Mouse (Mus musculus) heart, adult 9 months (tissue): Measurements from ENCODE around the gene Mrgprh.
A peak's percentile ranks its signal among the peaks of the same experiment; 100 is the strongest.

Source experiments
- DNase-seq, 2 experiments: peaks; one replicate each; pipeline ENCODE4 v3.0.0; 2022; ENCODE audit warnings: low spot score in 2 of 2

Gene Mrgprh

GRCm38 (mm10) chr17:12875734-12876133 is at the start of gene Mrgprh:
Gene Mrgprh (plus strand): TSS chr17:12876034.
- no peak for DNase-seq

GRCm38 (mm10) chr17:12830351-12830750 is 45.5 kb upstream of the Mrgprh start:
- no peak for DNase-seq

DNA sequence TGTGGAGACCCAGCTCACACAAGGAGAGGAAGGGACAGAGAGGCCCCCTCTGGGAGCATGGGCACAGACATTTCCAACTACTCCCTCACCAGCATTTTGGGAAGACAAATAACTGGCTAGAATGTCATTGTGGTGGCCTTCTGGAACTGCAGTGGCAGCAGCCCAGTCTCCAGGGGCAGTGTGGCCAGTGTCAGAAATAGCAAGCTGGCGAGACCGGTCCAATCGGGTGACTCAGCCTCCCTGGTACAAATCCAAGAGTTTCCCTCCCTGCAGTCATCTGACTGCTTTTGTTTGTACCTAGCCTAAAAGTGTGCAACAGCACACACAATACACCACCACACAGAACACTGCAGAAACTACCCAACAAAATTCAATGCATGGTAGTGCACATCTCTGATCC is 43.6 kb upstream of the Mrgprh start:
- peak; percentile 62 to 77 for DNase-seq

DNA sequence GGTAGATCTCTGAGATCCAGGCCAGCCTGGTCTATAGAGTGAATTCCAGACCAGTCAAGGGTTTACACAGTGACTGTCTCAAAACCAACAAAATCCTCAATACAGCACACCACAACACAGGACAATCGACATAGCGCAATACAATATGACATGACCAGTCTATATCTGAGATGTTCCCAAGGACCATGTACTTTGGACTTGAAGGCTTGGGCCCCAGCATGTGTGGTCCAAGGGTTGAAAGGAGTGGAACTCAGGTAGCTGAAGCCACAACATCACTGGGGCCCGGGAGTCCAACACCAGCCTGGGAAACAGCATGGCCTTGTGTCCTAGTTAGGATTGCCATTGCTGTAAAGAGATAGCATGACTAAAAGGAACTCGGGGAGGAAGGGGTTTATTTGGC is 43.2 kb upstream of the Mrgprh start:
- no peak for DNase-seq

DNA sequence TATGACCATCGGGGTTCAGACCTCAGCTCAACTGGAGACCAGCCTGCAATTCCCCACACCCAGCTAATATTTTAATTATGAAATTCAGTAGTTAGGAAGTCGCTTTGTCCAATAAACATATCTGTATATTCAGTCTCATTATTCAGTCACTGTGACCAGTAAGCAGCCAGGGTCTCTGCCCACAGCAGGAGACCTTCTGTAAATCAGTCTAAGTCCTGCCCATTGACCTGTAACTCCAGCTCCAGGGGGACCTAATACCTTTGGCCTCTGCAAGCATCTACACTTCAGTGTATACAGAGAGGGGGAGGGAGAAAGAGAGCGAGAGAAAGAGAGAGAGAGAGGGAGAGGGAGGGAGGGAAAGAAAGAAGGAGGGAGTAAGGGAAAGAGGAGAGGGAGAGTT is 41.5 kb upstream of the Mrgprh start:
- no peak for DNase-seq

DNA sequence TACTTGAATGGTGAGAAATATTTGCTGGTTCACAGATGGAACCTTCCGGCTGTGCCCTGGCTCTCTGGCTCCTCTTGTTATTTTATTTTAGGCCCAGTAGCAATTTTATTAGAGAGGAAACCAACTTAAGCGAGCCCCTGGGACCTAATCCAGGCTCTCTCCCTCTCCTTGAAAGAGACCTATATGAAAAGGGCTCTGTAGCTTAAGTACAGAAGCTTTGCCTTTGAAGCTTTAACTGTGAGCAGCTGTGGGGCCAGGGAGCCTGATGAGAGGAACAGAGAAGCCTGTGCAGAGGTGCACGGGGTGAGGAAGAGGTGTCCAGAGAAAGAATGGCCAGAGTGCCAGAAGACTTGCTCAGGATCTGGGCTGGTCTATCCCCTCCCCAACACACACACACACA is 41.0 kb upstream of the Mrgprh start:
- DNase-seq, result no peak

DNA sequence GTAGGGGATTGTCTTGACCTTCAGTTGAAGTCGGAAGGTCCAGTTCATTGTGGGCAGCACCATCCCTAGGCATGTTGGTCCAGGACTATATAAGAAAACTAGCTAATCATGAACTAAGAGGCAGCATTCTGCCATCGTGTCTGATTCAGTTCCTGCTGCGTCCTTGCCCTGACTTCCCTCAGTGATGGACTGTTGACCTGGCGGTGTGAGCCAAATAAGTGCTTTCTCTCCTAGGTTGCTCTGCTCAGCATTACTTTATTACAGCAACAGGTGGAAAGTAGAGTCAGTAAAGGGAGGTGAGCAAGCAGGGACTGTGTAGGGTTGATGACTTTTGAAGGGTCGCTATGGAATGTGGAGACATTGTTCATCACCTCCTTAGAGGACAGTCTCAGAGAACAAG is 40.1 kb upstream of the Mrgprh start:
- no peak for DNase-seq

DNA sequence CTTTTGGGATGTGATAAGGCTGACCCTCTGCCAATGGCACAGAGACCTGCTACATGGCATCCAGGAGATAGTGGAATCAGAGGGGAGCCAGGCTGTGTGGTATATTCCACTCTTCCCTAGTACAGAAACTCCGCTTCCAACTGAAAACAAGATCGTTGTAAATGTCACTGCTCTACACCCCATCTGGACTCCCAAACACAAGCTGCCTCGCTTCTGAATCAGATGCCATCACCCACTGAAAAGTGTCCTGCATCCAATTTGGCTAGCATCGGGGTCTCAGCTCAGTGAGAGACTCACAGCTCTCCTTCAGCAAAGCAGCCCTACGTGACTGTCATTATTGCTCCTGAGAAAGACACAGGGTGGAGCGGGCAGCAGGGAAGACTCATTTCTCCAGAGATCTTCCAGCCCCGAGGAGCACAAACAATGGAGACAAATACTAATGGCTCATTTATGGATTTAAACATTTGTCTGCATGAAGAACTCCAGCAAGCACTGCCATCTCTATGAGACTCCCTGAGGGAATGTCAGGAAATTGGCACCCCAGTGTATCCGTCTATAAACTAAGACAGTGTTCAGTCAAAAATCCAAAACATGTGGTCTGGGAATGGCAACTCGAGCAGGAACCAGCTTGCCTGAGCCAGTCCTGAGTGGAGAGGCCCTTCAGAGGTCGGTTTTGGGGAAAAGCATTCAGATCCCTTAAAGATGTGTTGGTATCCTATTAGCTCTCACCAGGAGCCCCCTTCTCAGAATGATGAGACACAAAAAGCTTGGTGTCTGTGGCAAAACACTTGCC is 36.2 kb upstream of the Mrgprh start:
- DNase-seq, result no peak

DNA sequence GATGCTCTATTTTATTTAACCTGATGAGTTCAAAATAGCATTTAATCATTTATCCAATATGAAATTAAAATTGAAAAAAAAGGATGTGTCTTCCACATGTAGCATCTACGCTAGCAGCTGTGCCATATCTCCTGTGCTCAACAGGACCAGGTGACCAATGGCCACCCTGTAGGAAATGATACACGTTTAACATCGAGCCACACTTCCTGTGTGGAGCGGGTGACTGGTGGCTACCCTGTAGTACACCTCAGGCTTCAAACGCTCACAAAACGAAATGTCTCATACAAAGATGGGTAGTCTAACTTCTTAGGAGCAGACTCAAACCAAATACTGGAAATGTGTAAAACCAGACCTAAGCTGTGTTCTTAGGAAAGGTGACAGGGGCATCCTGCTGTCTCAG is 32.0 kb upstream of the Mrgprh start:
- no peak for DNase-seq

GRCm38 (mm10) chr17:12844540-12844939 is 31.3 kb upstream of the Mrgprh start:
- DNase-seq, result no peak

- DNase-seq, result no peak
These were observed 30.0 kb upstream of the Mrgprh start for GRCm38 (mm10) chr17:12845862-12846261.

DNA sequence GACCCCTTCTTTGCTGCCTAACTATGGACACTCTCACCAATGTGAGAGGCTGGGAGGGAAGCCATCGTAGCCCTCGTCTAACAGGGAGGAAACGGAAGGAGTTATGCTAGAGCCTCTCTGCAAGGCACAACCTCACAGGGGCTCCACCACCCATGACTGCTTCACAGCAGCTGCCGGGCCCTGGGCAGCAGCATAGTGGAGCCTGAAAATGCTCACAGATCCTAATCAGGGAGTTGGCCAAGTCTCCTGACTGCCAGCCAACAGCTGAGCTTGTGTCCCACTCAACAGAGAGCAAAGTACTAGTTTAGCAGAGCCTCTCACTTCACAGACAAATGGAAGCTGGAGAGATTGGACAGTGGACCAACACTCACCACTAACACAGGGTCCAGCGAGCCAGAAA is 29.4 kb upstream of the Mrgprh start:
- DNase-seq, result no peak

DNA sequence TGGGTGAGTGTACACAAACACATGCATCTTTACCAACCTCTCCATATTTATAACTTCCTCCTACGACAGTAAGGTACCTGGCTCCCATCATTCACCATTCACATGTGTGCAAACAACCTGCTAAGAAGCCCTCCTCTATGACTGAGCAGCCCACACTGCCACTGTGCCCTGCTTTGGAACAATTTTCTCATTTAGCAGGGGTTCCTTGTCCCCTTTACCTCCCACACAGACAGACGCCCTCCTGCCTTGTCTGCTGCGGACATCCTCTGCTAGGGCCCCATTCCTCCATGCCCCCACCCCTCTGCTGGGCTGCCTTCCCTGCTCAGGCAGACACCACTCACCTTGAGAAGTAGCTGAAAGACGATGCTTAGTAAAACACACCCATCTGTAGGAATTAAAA is 28.1 kb upstream of the Mrgprh start:
- no peak for DNase-seq

- no peak for DNase-seq
These were observed 26.0 kb upstream of the Mrgprh start for GRCm38 (mm10) chr17:12849778-12850382.

DNA sequence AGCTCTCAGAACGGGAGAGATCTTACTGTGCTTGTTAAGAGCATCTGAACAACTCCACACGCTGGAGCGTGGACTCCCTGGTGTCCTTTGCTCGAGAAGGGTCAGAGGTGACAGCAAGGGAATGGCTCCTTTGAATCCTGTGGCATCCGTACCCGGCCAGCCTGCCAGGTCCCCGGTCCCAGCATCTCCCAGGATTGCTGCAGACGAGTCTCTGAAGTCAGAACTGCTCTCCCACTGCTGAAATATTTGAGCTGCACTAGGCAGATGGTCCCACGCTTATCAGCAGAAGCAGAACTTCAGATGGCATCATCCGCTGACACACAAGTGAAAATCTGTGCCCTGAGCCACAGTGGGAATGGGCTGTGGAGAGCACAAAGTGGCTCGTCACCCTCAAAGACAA is 24.1 kb upstream of the Mrgprh start:
- DNase-seq, result no peak

- DNase-seq, result no peak
These were observed 22.0 kb upstream of the Mrgprh start for GRCm38 (mm10) chr17:12853821-12854220.

DNA sequence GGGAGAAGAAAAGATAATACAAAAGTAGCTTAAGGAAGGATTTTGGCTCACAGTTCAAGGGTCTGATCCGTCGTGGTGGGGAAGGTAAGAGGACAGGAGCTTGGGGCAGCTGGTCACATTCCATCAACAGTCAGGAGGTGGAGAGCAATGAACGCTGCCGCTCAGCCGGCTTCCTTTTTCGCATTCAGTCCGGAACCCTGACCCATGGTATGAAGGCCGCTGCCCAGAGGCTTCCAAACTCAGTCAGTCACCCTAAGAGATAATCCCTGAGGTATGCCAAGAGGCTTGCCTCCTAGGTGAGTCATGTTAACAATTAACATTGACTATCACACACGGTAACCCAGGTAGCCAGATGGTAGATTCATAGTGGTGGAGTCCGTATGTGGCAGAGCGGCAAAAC is 21.4 kb upstream of the Mrgprh start:
- DNase-seq, result no peak

DNA sequence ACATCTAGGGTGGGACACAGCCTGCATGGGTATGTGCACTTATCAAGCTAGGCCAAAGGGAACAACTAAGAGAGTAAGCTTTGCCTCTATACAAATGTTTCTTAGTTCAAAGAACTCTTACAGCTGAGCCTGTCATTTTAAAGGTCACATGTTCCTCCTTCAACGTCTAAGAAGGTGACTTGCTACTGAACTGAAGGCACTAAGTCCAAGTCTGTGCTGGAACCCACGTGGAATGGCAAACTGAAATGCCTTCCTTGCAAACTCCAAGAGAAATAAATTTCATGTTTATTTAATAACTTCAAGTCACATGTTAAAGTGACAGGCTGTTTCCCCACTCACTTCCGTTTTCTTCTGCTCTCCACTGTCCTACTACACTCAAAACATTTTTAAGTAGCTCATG is 18.4 kb upstream of the Mrgprh start:
- no peak for DNase-seq

DNA sequence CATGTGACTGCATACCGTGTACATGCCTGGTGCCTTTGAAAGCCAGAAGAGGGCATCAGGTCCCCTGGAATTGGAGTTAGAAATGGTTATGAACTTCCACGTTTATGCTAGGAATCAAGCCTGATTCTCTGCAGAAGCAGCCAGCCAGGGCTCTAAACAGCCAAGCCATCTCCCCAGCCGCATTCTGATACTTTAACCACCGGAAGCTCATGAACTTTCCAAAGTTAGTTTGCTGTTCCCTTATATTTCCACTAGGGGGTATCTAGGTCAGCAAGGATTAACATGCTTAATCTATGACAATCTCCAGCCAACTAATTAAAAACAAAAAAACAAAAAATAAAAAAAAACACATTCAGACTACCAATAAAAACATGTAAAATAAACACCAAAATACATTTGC is 17.8 kb upstream of the Mrgprh start:
- DNase-seq, result no peak

DNA sequence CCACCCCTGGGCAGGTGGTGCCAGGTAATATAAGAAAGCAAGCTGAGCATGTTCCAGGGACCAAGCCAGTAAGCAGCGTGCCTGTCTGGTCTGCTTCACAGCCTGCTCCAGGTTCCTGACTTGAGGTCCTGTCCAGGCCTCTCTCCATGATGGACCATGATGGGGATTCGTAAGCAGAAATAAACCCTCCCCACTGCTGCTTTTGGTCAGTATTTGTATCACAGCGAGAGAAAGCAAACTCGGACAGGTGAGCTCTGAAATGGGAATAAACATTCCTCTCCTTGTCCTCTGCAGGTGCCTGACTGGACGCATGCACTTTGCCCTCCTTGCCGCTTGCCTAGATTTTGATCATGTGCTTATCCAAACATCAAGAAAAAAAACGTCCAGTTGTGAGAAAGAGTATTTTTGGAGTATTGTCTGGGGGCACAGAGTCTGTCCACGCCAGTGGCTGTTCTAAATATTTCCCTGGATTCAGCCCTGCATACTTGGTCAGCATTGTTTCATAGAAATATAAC is 16.8 kb upstream of the Mrgprh start:
- DNase-seq, result no peak

- DNase-seq, result no peak
These were observed 11.7 kb upstream of the Mrgprh start for GRCm38 (mm10) chr17:12864111-12864510.

GRCm38 (mm10) chr17:12865407-12865806 is 10.4 kb upstream of the Mrgprh start:
- no peak for DNase-seq

- peak; percentile 27 to 54 for DNase-seq
These were observed 9.0 kb upstream of the Mrgprh start for GRCm38 (mm10) chr17:12866853-12867252.
